Mouse (Mus musculus) intestine, postnatal 0 days (tissue): Measurements from ENCODE around the gene Supt20. TPM values are rescaled to one million over a fixed set of nuclear protein-coding genes. Genes with fewer than 3 reads are reported as not detected.
A peak's percentile ranks its signal among the peaks of the same experiment; 100 is the strongest.

Source experiments
- ATAC-seq: fragments of 200-750 bp; cut with Nextera tagmentation; 2 replicates; pipeline ENCODE4 v1.8.0; 2017; ENCODE audit warnings: mild to moderate bottlenecking, moderate TSS enrichment, moderate library complexity
- H3K27ac ChIP-seq: fragments of 300-500 bp; sonication (generic); 2 replicates; pipeline ENCODE4 v1.5.1; 2014; ENCODE audit warnings: mild to moderate bottlenecking, low read depth, low read length, moderate library complexity
- H3K27me3 ChIP-seq: fragments of 300-500 bp; sonication (generic); replicated peaks from 2 replicates; pipeline ENCODE4 v1.6.1; 2014; ENCODE audit warnings: low read length, mixed read lengths; ENCODE audit not compliant: control insufficient read depth, insufficient read depth
- H3K36me3 ChIP-seq: fragments of 300-500 bp; sonication (generic); 2 replicates; pipeline ENCODE4 v1.6.1; 2014; ENCODE audit warnings: mild to moderate bottlenecking, moderate library complexity; ENCODE audit not compliant: control insufficient read depth, insufficient read depth
- H3K4me1 ChIP-seq: fragments of 300-500 bp; sonication (generic); replicated peaks from 2 replicates; pipeline ENCODE4 v1.6.1; 2014; ENCODE audit warnings: antibody characterized with exemption, low read length, mixed read lengths; ENCODE audit not compliant: control insufficient read depth, insufficient read depth
- H3K4me2 ChIP-seq: fragments of 300-500 bp; sonication (generic); replicated peaks from 2 replicates; pipeline ENCODE4 v1.6.1; 2014; ENCODE audit warnings: low read depth, mild to moderate bottlenecking, moderate library complexity
- H3K4me3 ChIP-seq: fragments of 300-500 bp; sonication (generic); 2 replicates; pipeline ENCODE4 v1.5.1; 2014; ENCODE audit warnings: low read depth, low read length
- H3K9ac ChIP-seq: fragments of 300-500 bp; sonication (generic); 2 replicates; pipeline ENCODE4 v1.6.1; 2014; ENCODE audit warnings: mild to moderate bottlenecking, low read depth, low read length
- H3K9me3 ChIP-seq: fragments of 300-500 bp; sonication (generic); 2 replicates; pipeline ENCODE4 v1.6.1; 2016; ENCODE audit warnings: mixed run types; ENCODE audit not compliant: control insufficient read depth
- CTCF ChIP-seq: sonication (generic); IDR thresholded peaks from 2 replicates; pipeline ENCODE4 v1.5.1; 2016; ENCODE audit warnings: low read depth, mild to moderate bottlenecking, control low read depth, antibody characterized with exemption, moderate library complexity
- WGBS: fragments of 180-500 bp; shearing (Covaris S2); extraction: QIAGEN DNeasy Blood & Tissue Kit; methylation state at CpG from one replicate; pipeline ENCODE4 v1.1.7; 2014; 5-methylcytosine and 5-hydroxymethylcytosine counted together
- polyA plus RNA-seq: library from polyadenylated mRNA; unstranded; fragments of >200 nt; fragmentation: Nextera tagmentation; extraction: Ambion mirVana; gene quantifications from 2 replicates; pipeline ENCODE4 v1.2.1, GENCODE M21; 2015

Supt20 gene
- polyA plus RNA-seq, 1 experiment from 2014 or later: 27.5 TPM

DNA sequence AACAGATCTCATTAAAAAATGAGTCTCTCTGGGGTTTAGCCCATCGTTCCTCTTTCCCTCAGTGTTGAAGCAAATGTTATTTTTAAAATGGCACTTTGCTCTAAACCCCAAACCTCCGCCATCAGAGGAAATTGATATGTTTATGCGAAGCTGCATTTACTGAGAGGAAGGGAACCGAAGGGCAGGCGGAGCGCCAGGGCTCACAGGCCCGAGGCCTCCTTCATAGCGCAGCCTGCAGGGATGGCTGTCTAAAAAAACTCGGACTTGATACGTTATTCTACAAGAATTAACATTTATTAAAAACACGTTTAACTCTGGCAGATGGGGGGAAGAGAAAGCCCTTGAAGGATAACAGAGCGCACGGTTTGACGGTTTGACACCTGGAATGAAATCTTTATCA is 73.4 kb downstream of the Supt20 start:
- no peaks in the 10 kb centered on the region for H3K27me3 ChIP-seq
- no peaks in the 10 kb centered on the region for H3K4me1 ChIP-seq
- no peak for ATAC-seq
- no peaks in the 10 kb centered on the region for H3K9me3 ChIP-seq
- H3K4me3 ChIP-seq: no peak overlapping the region
- 64% methylated on average over 14 of the region's 14 CpGs for WGBS
- H3K27ac ChIP-seq: no peak overlapping the region
- H3K9ac ChIP-seq: no peak overlapping the region
- no peak for TF ChIP-seq CTCF
- no peak overlapping the region for H3K4me2 ChIP-seq
- H3K36me3 ChIP-seq: no peaks in the 10 kb centered on the region

DNA sequence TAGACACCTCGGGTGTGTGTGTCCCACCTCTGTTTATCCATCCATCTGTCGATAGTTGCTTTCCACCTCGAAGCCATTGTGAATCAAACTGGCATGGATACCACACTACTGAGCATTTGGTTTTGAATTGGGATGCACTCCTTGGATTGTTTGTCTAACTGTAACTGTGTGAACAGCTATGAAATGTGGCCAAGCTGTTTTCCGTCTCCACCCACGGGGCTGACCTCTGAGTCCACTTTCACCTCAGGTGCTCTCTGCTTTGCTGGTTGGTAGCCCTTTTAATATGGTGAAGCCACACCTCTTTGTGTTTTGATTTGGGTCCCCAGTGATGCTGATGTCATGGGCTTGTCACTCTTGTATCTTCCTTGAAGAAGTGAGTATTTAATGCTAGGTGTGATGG is 74.2 kb downstream of the Supt20 start:
- no peak overlapping the region for H3K4me2 ChIP-seq
- no peak for TF ChIP-seq CTCF
- no peaks in the 10 kb centered on the region for H3K9me3 ChIP-seq
- WGBS: 61% methylated on average over 5 of the region's 5 CpGs
- H3K4me1 ChIP-seq: no peaks in the 10 kb centered on the region
- no peak for ATAC-seq
- H3K27me3 ChIP-seq: no peaks in the 10 kb centered on the region
- H3K36me3 ChIP-seq: no peaks in the 10 kb centered on the region
- no peak overlapping the region for H3K27ac ChIP-seq
- no peak overlapping the region for H3K9ac ChIP-seq
- H3K4me3 ChIP-seq: no peak overlapping the region

DNA sequence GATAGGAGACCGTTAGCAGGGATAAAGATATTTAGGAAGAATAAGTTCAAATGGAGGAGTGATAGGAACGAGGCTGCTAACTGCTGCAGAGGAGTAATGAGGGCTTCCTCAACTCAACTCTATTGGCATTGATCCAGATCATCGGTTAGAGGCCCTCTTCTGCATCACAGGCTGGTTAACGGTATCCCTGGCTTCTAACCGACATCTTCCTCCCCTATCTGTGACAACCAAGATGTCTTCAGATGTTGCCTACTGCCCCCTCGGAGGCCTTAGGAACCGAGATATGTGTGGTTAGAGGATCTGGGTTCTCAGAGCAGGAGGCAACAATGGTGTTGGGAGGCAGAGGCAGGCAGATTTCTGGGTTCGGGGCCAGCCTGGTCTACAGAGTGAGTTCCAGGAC is 76.0 kb downstream of the Supt20 start:
- Histone ChIP-seq H3K27me3 (no peaks in the 10 kb centered on the region), H3K9me3 (peaks cover under 1% of the 10 kb centered on the region; the same call in 1 of the 2 replicates), H3K4me3 (no peak overlapping the region), H3K4me2 (no peak overlapping the region), H3K36me3 (no peaks in the 10 kb centered on the region), H3K4me1 (no peaks in the 10 kb centered on the region), H3K27ac (no peak overlapping the region), H3K9ac (no peak overlapping the region)
- TF ChIP-seq CTCF: no peak
- no peak for ATAC-seq
- 83% methylated on average over 8 of the region's 8 CpGs for WGBS

DNA sequence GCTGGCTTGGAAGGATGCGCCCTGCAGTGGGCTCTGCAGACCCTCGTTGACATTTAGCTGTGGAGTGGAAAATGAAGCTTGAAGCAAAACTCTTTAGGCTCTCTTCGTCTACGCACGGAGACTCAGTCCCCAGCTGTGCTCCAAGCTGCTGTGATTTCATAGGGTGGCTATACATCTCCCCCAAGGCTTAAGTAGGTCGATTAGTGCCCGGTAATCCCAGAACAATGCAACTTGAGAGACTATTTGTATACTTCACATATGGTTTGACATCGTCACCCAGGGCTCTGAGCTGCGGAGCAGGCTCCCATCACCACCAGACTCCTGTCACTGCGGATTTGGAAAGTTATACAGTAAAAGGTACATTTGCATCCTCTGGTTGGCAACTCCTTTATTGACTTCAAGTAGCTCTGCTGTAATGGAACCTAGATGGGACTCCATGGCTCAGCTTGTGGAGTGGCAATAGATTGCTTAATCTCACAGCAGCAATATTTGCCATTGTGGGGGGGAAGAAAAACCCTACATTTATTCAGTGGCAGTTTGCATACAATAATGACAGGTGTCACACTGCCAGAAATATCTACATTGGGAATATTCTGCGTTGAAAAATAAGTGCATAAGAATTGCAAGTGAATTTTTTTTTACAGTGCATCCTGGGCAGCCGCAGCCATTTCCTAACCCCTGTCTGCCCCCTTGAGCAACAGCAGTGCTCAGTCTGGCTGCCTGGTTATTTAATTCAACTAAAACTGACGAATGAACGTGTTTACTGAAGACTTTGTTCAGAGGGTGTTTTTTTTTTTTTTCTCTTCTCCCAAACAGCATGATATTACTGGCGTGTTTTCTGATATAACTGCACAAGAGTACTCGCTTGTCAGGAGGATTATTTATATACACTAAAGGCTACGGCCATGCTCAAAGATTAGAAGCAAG is 77.0 kb downstream of the Supt20 start:
- H3K36me3 ChIP-seq: no peaks in the 10 kb centered on the region
- H3K4me3 ChIP-seq: no peak overlapping the region
- H3K27ac ChIP-seq: no peak overlapping the region
- H3K4me1 ChIP-seq: no peaks in the 10 kb centered on the region
- no peak for TF ChIP-seq CTCF
- H3K4me2 ChIP-seq: no peak overlapping the region
- peaks cover 3% of the 10 kb centered on the region; the same call in 1 of the 2 replicates for H3K9me3 ChIP-seq
- no peaks in the 10 kb centered on the region for H3K27me3 ChIP-seq
- H3K9ac ChIP-seq: no peak overlapping the region
- 69% methylated on average over 17 of the region's 17 CpGs for WGBS
- ATAC-seq: no peak

DNA sequence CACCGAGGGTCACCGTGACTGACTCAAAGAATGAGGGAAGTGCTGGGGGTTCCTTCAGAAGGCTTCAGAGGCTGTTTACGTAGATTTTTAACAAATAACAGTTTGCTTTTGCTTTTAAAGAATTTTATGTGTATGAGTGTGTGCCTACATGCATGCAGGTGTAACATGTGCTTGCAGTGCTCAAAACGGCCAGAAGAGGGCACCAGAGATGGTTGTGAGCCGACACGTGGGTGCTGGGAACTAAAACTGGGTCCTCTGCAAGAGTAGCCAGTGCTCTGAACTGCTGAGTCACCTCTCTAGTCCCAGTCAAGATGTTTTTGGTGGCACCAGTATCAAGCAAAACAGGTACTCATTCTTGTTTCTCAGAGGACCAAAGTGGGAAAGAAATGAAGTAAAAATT is 81.0 kb downstream of the Supt20 start:
- Histone ChIP-seq H3K27me3 (no peaks in the 10 kb centered on the region), H3K27ac (no peak overlapping the region), H3K9ac (no peak overlapping the region), H3K4me3 (no peak overlapping the region), H3K9me3 (peaks cover 3% of the 10 kb centered on the region; the same call in 1 of the 2 replicates), H3K4me1 (no peaks in the 10 kb centered on the region), H3K4me2 (no peak overlapping the region), H3K36me3 (no peaks in the 10 kb centered on the region)
- 83% methylated on average over 6 of the region's 6 CpGs for WGBS
- peak; percentile 31 for TF ChIP-seq CTCF
- no peak for ATAC-seq

DNA sequence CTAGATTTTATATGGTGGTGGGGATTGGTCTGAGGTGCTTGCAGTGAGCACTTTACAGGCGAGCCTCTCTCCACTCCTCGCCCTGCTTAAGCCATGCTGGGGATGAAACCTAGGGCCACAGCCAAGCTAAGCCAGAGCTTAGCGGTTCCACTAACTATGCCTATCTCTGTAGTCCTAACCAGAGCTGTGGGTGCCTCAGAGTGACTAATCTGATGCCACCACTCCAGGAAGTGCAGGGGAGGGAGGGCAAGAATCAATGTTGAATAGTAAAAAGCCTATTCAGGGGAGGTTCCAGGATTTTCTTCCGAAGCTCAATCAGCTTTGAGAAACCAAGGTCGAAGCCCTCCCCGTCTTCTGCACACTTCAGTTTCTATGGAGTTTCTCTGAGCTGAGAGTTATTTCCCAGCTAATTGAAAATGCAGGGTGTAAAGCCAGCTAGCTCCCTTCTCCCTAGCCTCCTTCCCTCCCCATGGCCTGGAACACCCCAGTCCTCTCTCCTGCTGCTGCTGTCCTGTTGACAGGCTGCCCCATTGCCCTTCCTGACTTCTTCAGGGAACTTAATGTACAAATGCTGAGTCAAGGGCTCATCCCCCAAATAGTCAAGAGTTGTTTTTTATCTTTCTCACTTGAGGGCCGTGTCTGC is 83.5 kb downstream of the Supt20 start:
- no peak for ATAC-seq
- whole genome bisulfite sequencing: 67% methylated on average over 7 of the region's 7 CpGs
- Histone ChIP-seq H3K9ac (no peak overlapping the region), H3K36me3 (no peaks in the 10 kb centered on the region), H3K27ac (no peak overlapping the region), H3K4me1 (no peaks in the 10 kb centered on the region), H3K4me2 (no peak overlapping the region), H3K9me3 (peaks cover 3% of the 10 kb centered on the region; the same call in 1 of the 2 replicates), H3K27me3 (no peaks in the 10 kb centered on the region), H3K4me3 (no peak overlapping the region)
- TF ChIP-seq CTCF: no peak

Other genes starting within 250 kb of the Supt20 start
- not detected in 2 replicates for gene Gm21958, start 21.5 kb downstream of the Supt20 start, polyA plus RNA-seq
- 31.0 and 31.7 TPM in 2 replicates for gene Exosc8, start 42.6 kb downstream of the Supt20 start, polyA plus RNA-seq
- 95.1 and 99.6 TPM in 2 replicates for gene Alg5, start 42.7 kb downstream of the Supt20 start, polyA plus RNA-seq
- 0.70 and 0.93 TPM in 2 replicates for gene Smad9, start 62.8 kb downstream of the Supt20 start, polyA plus RNA-seq
- gene Rfxap, start 115.0 kb downstream of the Supt20 start, polyA plus RNA-seq: 28.8 and 30.8 TPM in 2 replicates
- 0.83 and 1.4 TPM in 2 replicates for gene Sertm1, start 223.1 kb downstream of the Supt20 start, polyA plus RNA-seq